Mouse (Mus musculus): ENCODE results near the gene Nav2.

GRCm38 (mm10) chr7:49034253-49034652 is 125.7 kb downstream of the Nav2 start:
- TF ChIP-seq POLR2A (IDR thresholded peaks at IDR 0.05; ENCODE audit: insufficient read depth, low read length) (no peak), CTCF (IDR thresholded peaks at IDR 0.05; ENCODE audit: low read depth, low read length) (no peak), EP300 (IDR thresholded peaks at IDR 0.05; ENCODE audit: insufficient read depth, low read depth, low read length) (no peak)

Data from ES-Bruce4 (cell line).